Mouse (Mus musculus) midbrain, embryonic 13.5 days (tissue): ENCODE measurements around the gene Atp11a. TPM values are rescaled to one million over a fixed set of nuclear protein-coding genes. Genes with fewer than 3 reads are reported as not detected.

Source experiments
- ATAC-seq: fragments of 200-750 bp; cut with Nextera tagmentation; 2 replicates; pipeline ENCODE4 v1.8.0; 2017; ENCODE audit warnings: mild to moderate bottlenecking, moderate TSS enrichment, moderate library complexity
- H3K27ac ChIP-seq: fragments of 300-500 bp; sonication (generic); 2 replicates; pipeline ENCODE4 v1.5.1; 2015; ENCODE audit warnings: inconsistent platforms, mild to moderate bottlenecking, moderate library complexity
- H3K27me3 ChIP-seq: fragments of 300-500 bp; sonication (generic); 2 replicates; pipeline ENCODE4 v1.6.1; 2015; ENCODE audit warnings: mild to moderate bottlenecking, inconsistent platforms
- H3K36me3 ChIP-seq: fragments of 300-500 bp; sonication (generic); 2 replicates; pipeline ENCODE4 v1.6.1; 2015; ENCODE audit warnings: mild to moderate bottlenecking, inconsistent platforms
- H3K4me1 ChIP-seq: fragments of 300-500 bp; sonication (generic); replicated peaks from 2 replicates; pipeline ENCODE4 v1.6.1; 2015; ENCODE audit warnings: inconsistent platforms
- H3K4me2 ChIP-seq: fragments of 300-500 bp; sonication (generic); replicated peaks from 2 replicates; pipeline ENCODE4 v1.6.1; 2015; ENCODE audit warnings: moderate library complexity, mild to moderate bottlenecking, inconsistent platforms
- H3K4me3 ChIP-seq: fragments of 300-500 bp; sonication (generic); replicated peaks from 2 replicates; pipeline ENCODE4 v1.5.1; 2015; ENCODE audit warnings: mild to moderate bottlenecking, inconsistent platforms
- H3K9ac ChIP-seq: fragments of 300-500 bp; sonication (generic); replicated peaks from 2 replicates; pipeline ENCODE4 v1.6.1; 2015; ENCODE audit warnings: mild to moderate bottlenecking, inconsistent platforms
- H3K9me3 ChIP-seq: fragments of 300-500 bp; sonication (generic); 2 replicates; pipeline ENCODE4 v1.6.1; 2016; ENCODE audit warnings: mild to moderate bottlenecking, inconsistent platforms
- WGBS: fragments of 180-500 bp; shearing (Covaris S2); methylation state at CpG from one replicate; pipeline ENCODE4 v1.1.7; 2015; 5-methylcytosine and 5-hydroxymethylcytosine counted together
- polyA plus RNA-seq: library from polyadenylated mRNA; unstranded; fragments of >200 nt; fragmentation: Nextera tagmentation; extraction: Ambion mirVana; gene quantifications from 2 replicates; pipeline ENCODE4 v1.2.1, GENCODE M21; 2015

Gene Atp11a
- polyA plus RNA-seq, 1 experiment from 2014 or later: 9.9 TPM

GRCm38 (mm10) chr8:12754115-12754514 lies 2.7 kb upstream of the Atp11a start:
- Histone ChIP-seq H3K27me3 (peaks cover 3% of the 10 kb centered on the region; the same call in 1 of the 2 replicates), H3K9me3 (no peaks in the 10 kb centered on the region), H3K4me3 (no peak overlapping the region), H3K27ac (no peak overlapping the region), H3K4me1 (peaks cover 19% of the 10 kb centered on the region), H3K36me3 (no peaks in the 10 kb centered on the region), H3K9ac (no peak overlapping the region), H3K4me2 (no peak overlapping the region)
- no peak for ATAC-seq
- 90% methylated on average over 5 of the region's 5 CpGs for WGBS

- ATAC-seq: no peak
- Histone ChIP-seq H3K27ac (no peak overlapping the region), H3K4me2 (no peak overlapping the region), H3K9ac (no peak overlapping the region), H3K36me3 (no peaks in the 10 kb centered on the region), H3K9me3 (no peaks in the 10 kb centered on the region), H3K27me3 (peaks cover 3% of the 10 kb centered on the region; the same call in 1 of the 2 replicates), H3K4me1 (peaks cover 23% of the 10 kb centered on the region), H3K4me3 (no peak overlapping the region)
- 66% methylated on average over 2 of the region's 2 CpGs for WGBS
Measured at GRCm38 (mm10) chr8:12755312-12755711, 1.5 kb upstream of the Atp11a start.

GRCm38 (mm10) chr8:12755826-12756225 lies 988 bp upstream of the Atp11a start:
- H3K4me1 ChIP-seq: peaks cover 23% of the 10 kb centered on the region
- H3K4me3 ChIP-seq: no peak overlapping the region
- no peak overlapping the region for H3K9ac ChIP-seq
- no peaks in the 10 kb centered on the region for H3K36me3 ChIP-seq
- no peaks in the 10 kb centered on the region for H3K9me3 ChIP-seq
- 89% methylated on average over 5 of the region's 5 CpGs for WGBS
- peak overlapping the region; percentile 89; the same call in 1 of the 2 replicates for H3K4me2 ChIP-seq
- ATAC-seq: no peak
- peaks cover 3% of the 10 kb centered on the region; the same call in 1 of the 2 replicates for H3K27me3 ChIP-seq
- no peak overlapping the region for H3K27ac ChIP-seq

GRCm38 (mm10) chr8:12757231-12757940 lies 572 bp downstream of the Atp11a start:
- H3K9ac ChIP-seq: peak overlapping the region; percentile 90
- 0 out of 2 replicates have a peak, but pooled peaks cover 5% of the 10 kb centered on the region for H3K36me3 ChIP-seq
- peak overlapping the region; percentile 74 for H3K27ac ChIP-seq
- peak overlapping the region; percentile 89 for H3K4me2 ChIP-seq
- peak overlapping the region; percentile 88 for H3K4me3 ChIP-seq
- peaks cover 3% of the 10 kb centered on the region; the same call in 1 of the 2 replicates for H3K27me3 ChIP-seq
- ATAC-seq: peak; percentile 79
- no peaks in the 10 kb centered on the region for H3K9me3 ChIP-seq
- under 1% methylated on average over 61 of the region's 61 CpGs for WGBS
- H3K4me1 ChIP-seq: peaks cover 23% of the 10 kb centered on the region

GRCm38 (mm10) chr8:12759963-12760362 lies 3.1 kb downstream of the Atp11a start:
- no peak overlapping the region for H3K4me3 ChIP-seq
- 77% methylated on average over 3 of the region's 3 CpGs for WGBS
- no peak overlapping the region for H3K27ac ChIP-seq
- peaks cover 23% of the 10 kb centered on the region for H3K4me1 ChIP-seq
- H3K27me3 ChIP-seq: peaks cover 3% of the 10 kb centered on the region; the same call in 1 of the 2 replicates
- 0 out of 2 replicates have a peak, but pooled peaks cover 6% of the 10 kb centered on the region for H3K36me3 ChIP-seq
- no peaks in the 10 kb centered on the region for H3K9me3 ChIP-seq
- H3K4me2 ChIP-seq: no peak overlapping the region
- no peak overlapping the region for H3K9ac ChIP-seq
- no peak for ATAC-seq

GRCm38 (mm10) chr8:12761873-12762272 lies 5.1 kb downstream of the Atp11a start:
- no peak overlapping the region for H3K4me2 ChIP-seq
- ATAC-seq: no peak

GRCm38 (mm10) chr8:12763565-12764108 lies 6.8 kb downstream of the Atp11a start:
- Histone ChIP-seq H3K27me3 (no peaks in the 10 kb centered on the region), H3K4me2 (no peak overlapping the region), H3K9me3 (no peaks in the 10 kb centered on the region), H3K27ac (no peak overlapping the region), H3K4me1 (peaks cover 9% of the 10 kb centered on the region), H3K36me3 (0 out of 2 replicates have a peak, but pooled peaks cover 6% of the 10 kb centered on the region), H3K4me3 (no peak overlapping the region), H3K9ac (no peak overlapping the region)
- WGBS: 79% methylated on average over 4 of the region's 4 CpGs
- ATAC-seq: no peak

More at GRCm38 (mm10) chr8:12761873-12762272, 5.1 kb downstream of the Atp11a start:
- no peaks in the 10 kb centered on the region for H3K9me3 ChIP-seq
- 0 out of 2 replicates have a peak, but pooled peaks cover 6% of the 10 kb centered on the region for H3K36me3 ChIP-seq
- H3K4me1 ChIP-seq: peaks cover 19% of the 10 kb centered on the region
- WGBS: 89% methylated on average over 3 of the region's 3 CpGs
- H3K9ac ChIP-seq: no peak overlapping the region
- H3K27ac ChIP-seq: no peak overlapping the region
- H3K27me3 ChIP-seq: no peaks in the 10 kb centered on the region
- no peak overlapping the region for H3K4me3 ChIP-seq

- ATAC-seq: no peak
- Histone ChIP-seq H3K36me3 (0 out of 2 replicates have a peak, but pooled peaks cover 6% of the 10 kb centered on the region), H3K27me3 (no peaks in the 10 kb centered on the region), H3K4me3 (no peak overlapping the region), H3K9ac (no peak overlapping the region), H3K4me1 (0 out of 2 replicates have a peak, but pooled peaks cover 2% of the 10 kb centered on the region), H3K27ac (no peak overlapping the region), H3K9me3 (no peaks in the 10 kb centered on the region), H3K4me2 (no peak overlapping the region)
- WGBS: 91% methylated on average over 4 of the region's 4 CpGs
Measured at GRCm38 (mm10) chr8:12764971-12765370, 8.2 kb downstream of the Atp11a start.

- H3K4me1 ChIP-seq: no peaks in the 10 kb centered on the region
- WGBS: 94% methylated on average over 3 of the region's 3 CpGs
- H3K9ac ChIP-seq: no peak overlapping the region
- H3K4me2 ChIP-seq: no peak overlapping the region
- H3K9me3 ChIP-seq: no peaks in the 10 kb centered on the region
- H3K27ac ChIP-seq: no peak overlapping the region
- no peak overlapping the region for H3K4me3 ChIP-seq
- no peaks in the 10 kb centered on the region for H3K27me3 ChIP-seq
- 0 out of 2 replicates have a peak, but pooled peaks cover 2% of the 10 kb centered on the region for H3K36me3 ChIP-seq
- no peak for ATAC-seq
Measured at GRCm38 (mm10) chr8:12767176-12767575, 10.4 kb downstream of the Atp11a start.

GRCm38 (mm10) chr8:12768747-12769146 lies 11.9 kb downstream of the Atp11a start:
- H3K9me3 ChIP-seq: no peaks in the 10 kb centered on the region
- H3K27ac ChIP-seq: no peak overlapping the region
- H3K36me3 ChIP-seq: 0 out of 2 replicates have a peak, but pooled peaks cover under 1% of the 10 kb centered on the region
- H3K4me2 ChIP-seq: no peak overlapping the region
- WGBS: 89% methylated on average over 6 of the region's 6 CpGs
- no peaks in the 10 kb centered on the region for H3K4me1 ChIP-seq
- H3K4me3 ChIP-seq: no peak overlapping the region
- no peaks in the 10 kb centered on the region for H3K27me3 ChIP-seq
- H3K9ac ChIP-seq: no peak overlapping the region
- no peak for ATAC-seq

- no peak overlapping the region for H3K27ac ChIP-seq
- no peak for ATAC-seq
- no peaks in the 10 kb centered on the region for H3K27me3 ChIP-seq
- H3K9ac ChIP-seq: no peak overlapping the region
- no peaks in the 10 kb centered on the region for H3K9me3 ChIP-seq
- no peak overlapping the region for H3K4me3 ChIP-seq
- WGBS: 95% methylated on average over 7 of the region's 7 CpGs
- H3K4me1 ChIP-seq: no peaks in the 10 kb centered on the region
- no peak overlapping the region for H3K4me2 ChIP-seq
- H3K36me3 ChIP-seq: no peaks in the 10 kb centered on the region
Measured at GRCm38 (mm10) chr8:12769296-12769695, 12.5 kb downstream of the Atp11a start.

GRCm38 (mm10) chr8:12772319-12772718 lies 15.5 kb downstream of the Atp11a start:
- Histone ChIP-seq H3K4me3 (no peak overlapping the region), H3K27me3 (no peaks in the 10 kb centered on the region), H3K4me1 (no peaks in the 10 kb centered on the region), H3K9me3 (no peaks in the 10 kb centered on the region), H3K36me3 (no peaks in the 10 kb centered on the region), H3K27ac (no peak overlapping the region), H3K9ac (no peak overlapping the region), H3K4me2 (no peak overlapping the region)
- 90% methylated on average over 2 of the region's 2 CpGs for WGBS
- no peak for ATAC-seq
